ENCODE assay signal across 8 mouse cellular contexts in the genomic region with DNA sequence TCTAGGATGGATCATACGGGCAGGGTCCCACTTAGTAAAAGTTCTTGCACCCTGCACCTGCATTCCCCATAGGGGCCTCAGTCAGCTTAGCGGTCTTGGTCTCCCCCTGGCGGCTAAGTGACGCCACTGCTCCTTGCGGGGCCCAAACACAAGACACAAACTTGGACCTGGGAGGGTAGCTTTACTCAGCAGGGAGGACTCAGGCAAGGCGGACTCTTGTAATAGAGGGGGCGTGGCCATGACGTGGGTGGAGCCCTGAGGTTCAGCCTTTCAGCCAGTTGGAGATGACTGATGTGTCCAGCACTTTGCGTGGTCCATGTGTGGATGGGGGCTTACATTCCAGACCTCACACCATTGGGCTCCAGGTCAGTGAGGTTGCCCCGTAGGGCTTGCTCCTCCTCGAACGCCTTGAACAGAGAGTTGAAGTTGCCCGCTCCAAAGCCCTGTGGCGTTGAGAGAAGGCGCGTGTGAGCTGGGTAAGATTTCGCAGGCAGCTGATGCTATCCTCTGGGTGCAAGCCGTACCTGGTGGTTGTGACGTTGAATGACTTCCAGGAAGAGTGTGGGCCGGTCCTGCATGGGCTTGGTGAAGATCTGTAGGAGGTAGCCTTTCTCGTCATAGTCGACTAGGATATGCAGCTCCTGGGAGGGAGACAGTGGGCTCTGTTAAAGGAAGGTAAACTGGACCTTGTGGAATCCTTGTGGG. TPM values are rescaled to one million over a fixed set of nuclear protein-coding genes. Genes with fewer than 3 reads are reported as not detected.
DNase-seq lines count a peak whose midpoint lies in the region; ATAC-seq and TF ChIP-seq lines count a peak whose summit lies in the region.

No protein-coding gene starts in this region.

- H3K9me3 ChIP-seq in E14TG2a.4 (ENCODE audit: low read length): no peaks in the 10 kb centered on the region
- H3K9me3 ChIP-seq in forebrain, embryonic 12.5 days: no peaks in the 10 kb centered on the region
- no peaks in the 10 kb centered on the region for H3K9me3 ChIP-seq in heart, embryonic 16.5 days (replicated peaks; ENCODE audit: control insufficient read depth, low read length)
- no peaks in the 10 kb centered on the region for H3K9me3 ChIP-seq in liver, embryonic 15.5 days (replicated peaks)
- no peaks in the 10 kb centered on the region for H3K9me3 ChIP-seq in neural tube, embryonic 12.5 days
- no peaks in the 10 kb centered on the region for H3K9me3 ChIP-seq in stomach, postnatal 0 days (ENCODE audit: control insufficient read depth, low read length)

- H3K9ac ChIP-seq in forebrain, embryonic 12.5 days: peak overlapping the region; percentile 42
- no peak overlapping the region for H3K9ac ChIP-seq in heart, embryonic 16.5 days (ENCODE audit: low read length)
- H3K9ac ChIP-seq in liver, embryonic 15.5 days: peak overlapping the region; percentile 23; the same call in 1 of the 2 replicates
- no peak overlapping the region for H3K9ac ChIP-seq in neural tube, embryonic 12.5 days
- peak overlapping the region; percentile 23; the same call in 1 of the 2 replicates for H3K9ac ChIP-seq in stomach, postnatal 0 days (ENCODE audit: low read length)

- H3K27me3 ChIP-seq in E14TG2a.4 (ENCODE audit: insufficient read depth, low read length): peaks cover 41% of the 10 kb centered on the region
- peaks cover 4% of the 10 kb centered on the region; the same call in 1 of the 2 replicates for H3K27me3 ChIP-seq in forebrain, embryonic 12.5 days
- no peaks in the 10 kb centered on the region for H3K27me3 ChIP-seq in heart, embryonic 16.5 days (ENCODE audit: control insufficient read depth, insufficient read depth, low read length)
- no peaks in the 10 kb centered on the region for H3K27me3 ChIP-seq in liver, embryonic 15.5 days
- H3K27me3 ChIP-seq in neural tube, embryonic 12.5 days (replicated peaks): no peaks in the 10 kb centered on the region
- H3K27me3 ChIP-seq in stomach, postnatal 0 days (ENCODE audit: control insufficient read depth, insufficient read depth, low read length): no peaks in the 10 kb centered on the region

- H3K4me1 ChIP-seq in E14TG2a.4 (replicated peaks; ENCODE audit: low read depth, low read length): peaks cover 59% of the 10 kb centered on the region
- peaks cover 7% of the 10 kb centered on the region for H3K4me1 ChIP-seq in forebrain, embryonic 12.5 days
- no peaks in the 10 kb centered on the region for H3K4me1 ChIP-seq in heart, embryonic 16.5 days (ENCODE audit: control insufficient read depth, insufficient read depth, low read length)
- peaks cover 34% of the 10 kb centered on the region for H3K4me1 ChIP-seq in liver, embryonic 15.5 days (replicated peaks)
- H3K4me1 ChIP-seq in neural tube, embryonic 12.5 days: peaks cover 6% of the 10 kb centered on the region
- no peaks in the 10 kb centered on the region; the same call in 1 of the 2 replicates for H3K4me1 ChIP-seq in stomach, postnatal 0 days (replicated peaks; ENCODE audit: control insufficient read depth, insufficient read depth)

- no peak overlapping the region for H3K27ac ChIP-seq in forebrain, embryonic 12.5 days
- H3K27ac ChIP-seq in heart, embryonic 16.5 days (ENCODE audit: low read length): no peak overlapping the region
- H3K27ac ChIP-seq in liver, embryonic 15.5 days (replicated peaks): peak overlapping the region; percentile 58
- no peak overlapping the region for H3K27ac ChIP-seq in neural tube, embryonic 12.5 days
- no peak overlapping the region for H3K27ac ChIP-seq in stomach, postnatal 0 days (replicated peaks)

- peaks cover 3% of the 10 kb centered on the region; the same call in 1 of the 2 replicates for H3K36me3 ChIP-seq in E14TG2a.4 (ENCODE audit: insufficient read depth, low read length)
- H3K36me3 ChIP-seq in forebrain, embryonic 12.5 days (replicated peaks): peaks cover 6% of the 10 kb centered on the region
- H3K36me3 ChIP-seq in heart, embryonic 16.5 days (ENCODE audit: control insufficient read depth, insufficient read depth): peaks cover 3% of the 10 kb centered on the region
- H3K36me3 ChIP-seq in liver, embryonic 15.5 days (replicated peaks): peaks cover 7% of the 10 kb centered on the region
- peaks cover 3% of the 10 kb centered on the region for H3K36me3 ChIP-seq in neural tube, embryonic 12.5 days
- peaks cover under 1% of the 10 kb centered on the region for H3K36me3 ChIP-seq in stomach, postnatal 0 days (ENCODE audit: control insufficient read depth, insufficient read depth, low read length)

- peak; percentile 84 for ATAC-seq in forebrain, embryonic 12.5 days (ENCODE audit: low FRiP score)
- ATAC-seq in heart, embryonic 16.5 days (replicated peaks; ENCODE audit: extremely low read depth, insufficient read depth, low FRiP score): peak; percentile 77
- ATAC-seq in liver, embryonic 15.5 days (ENCODE audit: insufficient read depth): peak; percentile 89
- ATAC-seq in neural tube, embryonic 12.5 days (ENCODE audit: low FRiP score, low read depth): peak; percentile 65; the same call in 1 of the 2 replicates
- ATAC-seq in stomach, postnatal 0 days (ENCODE audit: low FRiP score, low TSS enrichment): peak; percentile 92

- H3K4me3 ChIP-seq in E14TG2a.4 (replicated peaks; ENCODE audit: low read length): peak overlapping the region; percentile 43; the same call in 1 of the 2 replicates
- H3K4me3 ChIP-seq in forebrain, embryonic 12.5 days (replicated peaks): peak overlapping the region; percentile 18
- H3K4me3 ChIP-seq in heart, embryonic 16.5 days (ENCODE audit: low read length): 0 out of 2 replicates have a peak overlapping the region, but pooled peaks have one; percentile 20
- H3K4me3 ChIP-seq in liver, embryonic 15.5 days (replicated peaks): peak overlapping the region; percentile 41
- H3K4me3 ChIP-seq in neural tube, embryonic 12.5 days: peak overlapping the region; percentile 21; the same call in 1 of the 2 replicates
- peak overlapping the region; percentile 13; the same call in 1 of the 2 replicates for H3K4me3 ChIP-seq in stomach, postnatal 0 days (ENCODE audit: low read depth, low read length)

- peak overlapping the region; percentile 45 for H3K4me2 ChIP-seq in forebrain, embryonic 12.5 days
- H3K4me2 ChIP-seq in heart, embryonic 16.5 days (ENCODE audit: low read depth, low read length): peak overlapping the region; percentile 39
- peak overlapping the region; percentile 68 for H3K4me2 ChIP-seq in liver, embryonic 15.5 days
- H3K4me2 ChIP-seq in neural tube, embryonic 12.5 days (replicated peaks): peak overlapping the region; percentile 46
- H3K4me2 ChIP-seq in stomach, postnatal 0 days (replicated peaks; ENCODE audit: low read depth): peak overlapping the region; percentile 44

- peak; percentile 90 for DNase-seq in c-Kit-positive CD71-positive TER-119-positive erythroid progenitor cells, embryonic 14.5 days (ENCODE audit: low spot score)
- peak; percentile 90 to 93 for DNase-seq in kidney, postnatal 25 days
- peak; percentile 91 for DNase-seq in stomach, postnatal 0 days (ENCODE audit: low spot score)

- WGBS in forebrain, embryonic 12.5 days: 18% methylated on average over 22 of the region's 22 CpGs
- WGBS in heart, embryonic 16.5 days: 15% methylated on average over 22 of the region's 22 CpGs
- 21% methylated on average over 22 of the region's 22 CpGs for WGBS in liver, embryonic 15.5 days (ENCODE audit: insufficient replicate concordance)
- WGBS in neural tube, embryonic 12.5 days: 15% methylated on average over 22 of the region's 22 CpGs
- WGBS in stomach, postnatal 0 days: 11% methylated on average over 22 of the region's 22 CpGs

- no peak for TF ChIP-seq EP300 in stomach, postnatal 0 days (optimal IDR thresholded peaks at IDR 0.05)

- peak; percentile 99 for TF ChIP-seq CTCF in E14TG2a.4 (conservative IDR thresholded peaks at IDR 0.05; ENCODE audit: low read length)
- peak; percentile 100 for TF ChIP-seq CTCF in stomach, postnatal 0 days (IDR thresholded peaks at IDR 0.05; ENCODE audit: low read depth)

RNA-seq across cellular contexts. Expression of gene Psmd9, which starts 2.6 kb away (rescaled TPM):
- 66.5 and 71.6 TPM in 2 replicates for polyA plus RNA-seq in forebrain, embryonic 12.5 days (2016; fragmentation: Nextera tagmentation; extraction: Ambion mirVana)
- 60.0 and 63.8 TPM in 2 replicates for polyA plus RNA-seq in heart, embryonic 16.5 days (2015; fragmentation: Nextera tagmentation; extraction: Ambion mirVana)
- 70.1 and 77.2 TPM in 2 replicates for polyA plus RNA-seq in liver, embryonic 15.5 days (2015; fragmentation: Nextera tagmentation; extraction: Ambion mirVana)
- polyA plus RNA-seq in neural tube, embryonic 12.5 days (2016; fragmentation: Nextera tagmentation; extraction: Ambion mirVana): 74.1 and 77.7 TPM in 2 replicates
- polyA plus RNA-seq in stomach, postnatal 0 days (2015; fragmentation: Nextera tagmentation; extraction: Ambion mirVana): 48.6 and 51.4 TPM in 2 replicates

RNA-seq across cellular contexts. Expression of gene Hpd, which starts 10.7 kb away (rescaled TPM):
- not detected in 2 replicates for polyA plus RNA-seq in forebrain, embryonic 12.5 days (2016; fragmentation: Nextera tagmentation; extraction: Ambion mirVana)
- polyA plus RNA-seq in heart, embryonic 16.5 days (2015; fragmentation: Nextera tagmentation; extraction: Ambion mirVana): 0.20 and 0.46 TPM in 2 replicates
- 61.7 and 87.5 TPM in 2 replicates for polyA plus RNA-seq in liver, embryonic 15.5 days (2015; fragmentation: Nextera tagmentation; extraction: Ambion mirVana)
- polyA plus RNA-seq in neural tube, embryonic 12.5 days (2016; fragmentation: Nextera tagmentation; extraction: Ambion mirVana): not detected in 2 replicates
- 0.69 and 0.99 TPM in 2 replicates for polyA plus RNA-seq in stomach, postnatal 0 days (2015; fragmentation: Nextera tagmentation; extraction: Ambion mirVana)

RNA-seq across cellular contexts. Expression of gene Setd1b, which starts 29.8 kb away (rescaled TPM):
- 13.1 and 13.6 TPM in 2 replicates for polyA plus RNA-seq in forebrain, embryonic 12.5 days (2016; fragmentation: Nextera tagmentation; extraction: Ambion mirVana)
- 6.0 and 6.5 TPM in 2 replicates for polyA plus RNA-seq in heart, embryonic 16.5 days (2015; fragmentation: Nextera tagmentation; extraction: Ambion mirVana)
- 3.9 and 4.2 TPM in 2 replicates for polyA plus RNA-seq in liver, embryonic 15.5 days (2015; fragmentation: Nextera tagmentation; extraction: Ambion mirVana)
- 12.9 and 13.0 TPM in 2 replicates for polyA plus RNA-seq in neural tube, embryonic 12.5 days (2016; fragmentation: Nextera tagmentation; extraction: Ambion mirVana)
- 4.5 and 4.7 TPM in 2 replicates for polyA plus RNA-seq in stomach, postnatal 0 days (2015; fragmentation: Nextera tagmentation; extraction: Ambion mirVana)

RNA-seq across cellular contexts. Expression of gene Rhof, which starts 39.3 kb away (rescaled TPM):
- polyA plus RNA-seq in forebrain, embryonic 12.5 days (2016; fragmentation: Nextera tagmentation; extraction: Ambion mirVana): 1.9 and 2.8 TPM in 2 replicates
- 2.2 and 2.4 TPM in 2 replicates for polyA plus RNA-seq in heart, embryonic 16.5 days (2015; fragmentation: Nextera tagmentation; extraction: Ambion mirVana)
- 1.7 and 2.1 TPM in 2 replicates for polyA plus RNA-seq in liver, embryonic 15.5 days (2015; fragmentation: Nextera tagmentation; extraction: Ambion mirVana)
- 2.4 and 2.9 TPM in 2 replicates for polyA plus RNA-seq in neural tube, embryonic 12.5 days (2016; fragmentation: Nextera tagmentation; extraction: Ambion mirVana)
- polyA plus RNA-seq in stomach, postnatal 0 days (2015; fragmentation: Nextera tagmentation; extraction: Ambion mirVana): 18.6 and 22.3 TPM in 2 replicates

Comparison
In these comparisons a context has a peak if more than half of its experiments do, and no peak if none do; other contexts are left out.
1. H3K9ac ChIP-seq: peak in forebrain, embryonic 12.5 days (single experiment), liver, embryonic 15.5 days (single experiment) and stomach, postnatal 0 days (single experiment); none in heart, embryonic 16.5 days (single experiment) and neural tube, embryonic 12.5 days (single experiment).
2. RNA of gene Hpd, which starts 10.7 kb away (polyA plus RNA-seq): 61.7 to 87.5 TPM in liver, embryonic 15.5 days; 0.69 to 0.99 TPM in stomach, postnatal 0 days, 0.20 to 0.46 TPM in heart, embryonic 16.5 days, not detected in forebrain, embryonic 12.5 days and not detected in neural tube, embryonic 12.5 days; every median in the first group is over 10 times any median in the second.
3. Peak in every context shown above with its lines, with median percentiles within 50 percentile points of each other: H3K4me3 ChIP-seq, DNase-seq, ATAC-seq and H3K4me2 ChIP-seq.